Mouse (Mus musculus): ENCODE data around the gene Itpka. TPM values are rescaled to one million over a fixed set of nuclear protein-coding genes. Genes with fewer than 3 reads are reported as not detected.
A peak's percentile ranks its signal among the peaks of the same experiment; 100 is the strongest.
"Not testable (repeated sequence)": the region's sequence is repeated elsewhere in the genome, so short reads cannot be mapped to it uniquely, and the experiment has no call there.

Gene Itpka
- total RNA-seq (2021), result 2.9 and 3.2 TPM in 2 replicates
- long read RNA-seq, transcript Itpka-201 (7 exons, 1,818 nt), result major isoform, 7 of 8 reads
- long read RNA-seq, partial matches to known transcripts, result 0 of 8 reads
- long read RNA-seq, other reads (novel, unspliced or antisense), result 1 of 8 reads

DNA sequence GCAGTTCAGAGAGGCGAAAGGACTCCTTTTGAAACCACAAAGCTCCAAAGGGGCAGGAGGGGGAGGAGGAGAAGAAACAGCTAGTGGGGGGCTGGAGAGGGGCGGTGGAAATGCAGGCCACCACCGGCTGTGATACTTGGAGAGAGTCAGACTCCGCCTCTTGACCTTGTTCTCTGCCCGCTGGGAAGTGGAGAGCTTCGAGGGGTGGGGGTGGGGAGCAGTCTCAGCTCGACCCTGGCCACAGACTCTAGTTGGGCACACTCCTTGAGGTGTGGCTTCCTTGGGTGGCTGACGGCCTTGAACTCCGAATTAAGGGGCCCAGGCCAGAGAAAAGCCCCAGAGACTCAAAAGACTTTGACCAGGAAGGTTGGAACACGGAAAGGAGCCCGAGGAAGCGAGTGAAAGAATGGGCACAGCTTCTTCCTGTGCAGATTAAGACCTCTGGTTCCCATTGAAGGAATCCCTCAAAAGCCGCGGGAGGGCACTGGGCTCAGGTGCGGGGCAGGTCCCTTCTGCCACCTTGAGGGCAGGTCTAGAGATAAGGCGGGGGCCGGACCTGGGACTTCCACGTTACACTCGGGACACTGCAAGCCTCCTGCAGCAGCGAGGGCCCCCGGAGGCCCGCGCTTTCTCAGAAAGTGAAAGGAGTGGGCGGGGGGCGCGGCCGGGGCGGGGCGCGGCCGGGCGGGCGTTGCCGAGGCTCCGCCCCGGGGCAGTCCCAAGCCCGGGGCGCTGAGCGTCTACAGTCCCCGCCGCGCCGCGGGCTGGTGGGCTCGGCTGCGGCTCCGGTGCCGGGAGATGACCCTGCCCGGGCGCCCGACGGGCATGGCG is at the start of gene Itpka:
Gene Itpka (plus strand): TSS at position 757 of the 831 bp plus-strand sequence.
- DNase-seq, result peak; percentile 70

DNA sequence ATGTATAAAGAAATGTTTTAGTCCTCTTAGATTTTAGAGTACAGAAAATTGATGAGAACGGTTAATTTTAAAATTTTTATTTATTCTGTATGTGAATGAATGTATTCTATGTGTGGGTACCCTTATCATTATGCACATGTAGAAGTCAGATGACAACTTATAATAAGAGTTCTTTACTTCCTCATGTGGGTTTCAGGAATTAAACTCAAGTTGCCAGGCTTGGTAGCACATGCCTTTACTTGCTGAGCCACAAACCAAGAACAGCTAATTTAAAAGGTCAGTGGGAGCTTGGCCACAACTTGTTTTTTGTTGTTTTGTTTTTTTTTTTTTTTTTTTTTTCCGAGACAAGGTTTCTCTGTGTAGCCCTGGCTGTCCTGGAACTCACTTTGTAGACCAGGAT is 47.3 kb upstream of the Itpka start:
- no peak for DNase-seq

DNA sequence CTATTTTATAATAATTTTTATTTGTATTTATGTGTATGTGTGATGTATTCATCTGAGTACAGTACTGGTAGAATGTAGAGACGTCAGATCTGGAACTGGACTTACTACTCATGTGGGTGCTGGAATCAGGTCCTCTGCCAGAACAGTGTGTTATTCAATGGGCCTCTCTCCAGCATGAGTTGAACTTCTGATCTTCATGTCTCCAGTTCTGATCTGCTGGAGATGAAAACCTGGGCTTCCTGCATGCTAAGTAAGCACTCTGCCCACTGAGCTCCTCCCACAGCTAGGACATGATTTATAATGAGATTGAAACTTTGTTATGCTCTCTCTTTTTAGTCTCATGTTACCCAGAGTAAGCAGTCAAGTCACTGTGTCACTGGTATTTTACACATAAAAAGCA is 46.0 kb upstream of the Itpka start:
- no peak for DNase-seq

DNA sequence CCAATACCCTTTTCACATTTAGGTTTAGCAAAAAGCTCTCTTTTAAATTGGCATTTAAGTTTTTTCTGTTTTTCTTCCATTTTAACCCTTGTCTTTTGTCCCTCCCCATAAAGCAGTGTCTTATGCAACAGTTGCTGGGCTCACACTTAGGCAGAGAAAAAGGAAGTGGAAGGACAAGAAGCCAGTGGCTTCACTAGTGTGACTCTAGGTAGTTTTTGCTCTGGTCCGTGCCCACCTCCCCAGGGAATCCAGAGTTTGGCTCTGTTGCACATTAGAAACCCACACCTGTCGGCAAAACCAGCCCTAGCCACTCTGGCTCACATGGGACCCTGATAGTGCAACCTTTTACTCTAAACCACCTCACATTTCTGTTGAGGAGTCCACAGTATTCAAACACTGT is 43.7 kb upstream of the Itpka start:
- DNase-seq, result no peak

DNA sequence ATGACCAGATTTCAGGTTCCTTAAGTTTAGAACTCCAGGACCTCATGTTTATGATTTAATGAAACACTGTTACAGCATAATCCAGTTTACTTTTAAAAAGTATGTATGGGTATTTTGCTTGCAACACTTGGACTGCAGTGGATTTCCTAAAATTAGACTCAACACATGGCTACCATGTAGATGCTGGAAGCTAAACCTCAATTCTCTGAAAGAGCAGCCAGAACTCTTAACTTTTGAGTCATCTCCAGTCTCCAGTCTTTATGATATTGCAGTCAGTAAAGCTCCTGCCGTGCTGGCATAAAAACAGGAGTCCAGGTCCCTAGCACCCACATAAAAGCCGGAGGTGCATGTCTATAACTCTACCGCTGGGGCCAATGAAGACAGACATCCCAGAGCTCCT is 42.2 kb upstream of the Itpka start:
- DNase-seq, result no peak

DNA sequence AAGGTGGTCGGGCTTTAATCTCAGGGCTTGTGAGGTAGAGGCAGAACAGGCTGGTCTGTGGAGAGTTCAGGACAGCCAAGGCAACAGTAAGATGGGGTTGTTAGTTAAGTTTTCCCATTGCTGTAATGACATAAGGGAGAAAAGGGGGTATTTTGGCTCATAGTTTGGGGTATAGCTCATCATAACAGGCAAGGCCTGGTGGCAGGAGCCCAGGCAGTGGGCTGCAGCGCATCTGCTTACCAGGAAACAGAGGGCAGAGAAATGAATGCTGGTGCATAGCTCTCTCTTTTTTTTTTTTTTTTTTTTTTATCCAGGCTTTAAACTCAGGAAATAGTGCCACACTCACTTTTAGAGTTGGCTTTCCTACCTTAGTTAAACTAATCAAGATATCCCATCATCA is 39.0 kb upstream of the Itpka start:
- DNase-seq, result no peak

DNA sequence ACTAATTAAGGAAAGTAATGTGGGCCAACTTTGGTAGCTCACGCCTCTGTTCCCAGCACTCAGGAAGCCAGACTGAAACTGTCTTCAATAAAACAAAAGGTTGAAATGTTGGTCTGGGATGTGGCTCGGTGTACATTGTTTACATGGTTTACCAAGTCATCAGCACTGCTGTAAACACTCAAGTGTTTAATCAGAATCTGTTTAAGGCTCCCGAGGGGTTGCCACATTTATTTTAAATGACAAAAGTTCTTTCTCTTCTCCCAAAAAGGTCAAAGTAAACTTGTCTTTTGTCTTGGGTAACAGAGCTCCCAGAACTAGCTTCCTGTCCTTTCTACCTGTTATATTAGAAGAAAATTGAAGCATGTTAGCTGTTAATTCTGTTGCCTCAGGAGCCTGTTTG is 34.5 kb upstream of the Itpka start:
- DNase-seq, result no peak

DNA sequence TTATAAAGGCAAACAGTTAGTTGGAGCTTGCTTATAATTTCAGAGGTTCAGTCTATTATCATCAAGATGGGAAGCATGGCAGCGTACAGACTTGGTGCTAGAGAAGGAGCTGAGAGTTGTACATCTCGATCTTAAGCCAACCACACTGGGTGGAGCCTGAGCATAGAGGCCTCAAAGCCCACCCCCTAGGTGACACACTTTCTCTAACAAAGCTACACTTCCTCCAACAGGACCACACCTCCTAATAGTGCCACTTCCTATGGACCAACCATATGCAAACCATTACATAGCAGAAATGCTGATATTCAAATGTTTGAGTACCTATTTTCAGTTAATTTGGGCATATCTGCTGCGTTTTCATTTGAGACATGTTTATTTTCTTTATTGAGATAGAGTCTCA is 32.1 kb upstream of the Itpka start:
- no peak for DNase-seq

DNA sequence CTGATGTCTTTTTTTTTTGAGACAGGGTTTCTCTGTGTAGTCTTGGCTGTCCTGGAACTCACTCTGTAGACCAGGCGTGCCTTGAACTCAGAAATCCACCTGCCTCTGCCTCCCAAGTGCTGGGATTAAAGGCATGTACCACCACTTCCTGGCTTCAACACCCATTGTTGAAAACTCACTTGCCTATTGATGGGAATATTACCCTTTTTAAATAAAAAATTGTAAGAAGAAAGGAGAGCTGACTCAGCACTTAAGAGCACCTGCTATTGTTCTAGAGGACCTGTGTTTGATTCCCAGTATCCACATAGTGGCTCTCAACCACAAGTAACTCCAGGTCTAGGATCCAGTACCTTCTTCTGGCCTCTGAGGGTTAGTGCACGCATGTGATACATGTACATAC is 26.3 kb upstream of the Itpka start:
- not testable (repeated sequence) for DNase-seq

DNA sequence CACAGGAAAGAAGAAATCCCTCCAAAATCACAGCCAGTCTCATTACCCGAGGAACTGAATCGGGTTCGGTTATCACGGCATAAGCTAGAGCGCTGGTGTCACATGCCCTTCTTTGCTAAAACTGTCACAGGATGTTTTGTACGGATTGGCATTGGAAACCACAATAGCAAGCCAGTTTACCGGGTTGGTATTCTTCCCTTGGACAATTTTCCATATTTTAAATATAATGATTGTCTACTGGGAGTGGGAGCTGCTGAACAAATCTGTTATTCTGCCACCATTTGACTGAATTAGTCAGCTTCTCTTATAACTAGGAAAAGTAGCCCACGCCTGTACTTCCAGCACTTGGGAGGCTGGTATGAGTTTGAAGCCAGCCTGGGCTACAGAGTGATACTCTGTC is 21.1 kb upstream of the Itpka start:
- no peak for DNase-seq

DNA sequence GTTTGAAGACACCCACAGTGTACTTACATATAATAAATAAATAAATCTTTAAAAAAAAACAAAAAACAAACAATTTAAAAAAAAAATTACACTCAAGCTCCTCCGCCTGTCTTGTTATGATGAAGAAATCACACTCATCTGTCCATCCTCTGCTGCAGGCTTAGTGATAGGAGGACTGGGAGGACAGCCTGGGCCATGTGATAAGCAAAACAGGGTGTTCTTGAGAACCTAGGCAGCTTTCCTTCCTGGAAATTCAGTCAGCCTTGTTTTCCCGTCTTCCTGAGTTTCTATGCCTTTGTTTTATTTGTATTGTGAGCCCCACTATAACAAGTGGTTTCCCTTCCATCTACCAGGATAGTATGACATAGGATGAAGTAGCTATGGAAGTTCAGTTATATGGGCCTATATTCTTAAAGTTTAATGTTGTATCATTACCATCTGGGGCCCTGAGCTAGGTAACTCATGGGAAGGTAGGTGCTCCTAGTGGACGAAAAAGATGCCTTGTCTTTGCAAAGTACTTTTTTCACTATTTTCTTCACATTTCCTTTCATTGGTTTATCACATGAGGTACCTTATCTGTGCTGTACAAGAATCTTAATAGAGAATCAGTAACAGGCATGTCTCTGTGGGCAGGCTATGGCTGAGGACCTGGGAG is 14.2 kb upstream of the Itpka start:
- no peak for DNase-seq

DNA sequence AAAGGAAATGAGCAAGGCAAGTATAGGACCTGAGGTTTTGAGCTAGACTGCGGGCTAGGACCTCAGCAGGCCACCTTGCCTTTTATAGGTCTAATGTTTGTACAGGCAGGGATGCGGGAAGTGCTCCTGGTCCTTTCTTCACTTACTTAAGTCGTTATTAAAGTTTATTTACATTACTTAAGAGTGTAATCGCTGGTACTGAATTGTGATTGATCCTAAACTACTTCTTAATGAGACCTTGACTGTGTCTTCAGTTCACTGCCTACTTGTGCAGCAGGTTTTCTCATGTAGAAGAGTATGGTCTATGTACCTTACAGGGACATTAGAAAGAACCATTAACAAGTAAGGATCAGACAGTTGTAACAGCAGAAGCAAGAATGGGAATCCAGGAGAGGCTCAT is 11.4 kb upstream of the Itpka start:
- no peak for DNase-seq

DNA sequence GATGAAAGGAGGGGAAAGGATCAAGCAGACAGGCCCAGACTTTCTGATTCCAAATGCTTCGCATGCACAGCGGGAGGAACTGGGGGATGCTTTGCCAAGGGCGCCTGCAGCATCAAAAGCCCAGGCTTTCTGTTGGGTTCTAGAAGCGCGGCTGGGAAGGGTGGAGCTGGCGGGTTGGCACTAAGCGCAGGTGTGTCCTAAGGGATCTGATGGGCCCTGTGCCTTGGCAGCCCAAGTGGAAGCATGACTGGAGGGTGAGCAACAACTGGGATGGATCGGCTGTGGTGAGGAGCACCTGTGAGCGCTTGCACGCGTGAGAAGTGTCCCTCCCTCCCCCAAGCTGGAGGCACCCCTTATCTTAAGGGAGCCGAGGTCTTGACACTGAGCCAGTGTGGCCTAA is 5.0 kb upstream of the Itpka start:
- no peak for DNase-seq

DNA sequence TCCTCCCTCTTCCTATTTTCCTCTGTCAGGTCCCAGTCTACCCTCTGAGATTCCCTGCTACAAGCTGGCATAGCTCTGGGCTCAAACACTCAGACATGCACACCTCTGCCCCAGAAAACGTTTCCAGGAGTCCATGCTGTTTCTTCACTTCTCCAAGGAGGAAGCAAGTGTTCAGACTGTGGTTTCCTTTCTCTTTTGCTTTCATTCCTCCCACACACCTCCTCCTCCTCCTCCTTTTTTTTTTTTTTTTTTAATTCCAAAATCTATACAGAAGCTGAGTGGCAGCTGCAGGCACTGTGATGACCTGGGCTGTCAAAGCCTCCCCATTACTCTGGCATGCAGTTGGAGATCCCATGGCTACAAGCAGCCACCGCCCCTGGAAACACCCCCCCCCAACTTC is 1.6 kb upstream of the Itpka start:
- DNase-seq, result no peak

DNA sequence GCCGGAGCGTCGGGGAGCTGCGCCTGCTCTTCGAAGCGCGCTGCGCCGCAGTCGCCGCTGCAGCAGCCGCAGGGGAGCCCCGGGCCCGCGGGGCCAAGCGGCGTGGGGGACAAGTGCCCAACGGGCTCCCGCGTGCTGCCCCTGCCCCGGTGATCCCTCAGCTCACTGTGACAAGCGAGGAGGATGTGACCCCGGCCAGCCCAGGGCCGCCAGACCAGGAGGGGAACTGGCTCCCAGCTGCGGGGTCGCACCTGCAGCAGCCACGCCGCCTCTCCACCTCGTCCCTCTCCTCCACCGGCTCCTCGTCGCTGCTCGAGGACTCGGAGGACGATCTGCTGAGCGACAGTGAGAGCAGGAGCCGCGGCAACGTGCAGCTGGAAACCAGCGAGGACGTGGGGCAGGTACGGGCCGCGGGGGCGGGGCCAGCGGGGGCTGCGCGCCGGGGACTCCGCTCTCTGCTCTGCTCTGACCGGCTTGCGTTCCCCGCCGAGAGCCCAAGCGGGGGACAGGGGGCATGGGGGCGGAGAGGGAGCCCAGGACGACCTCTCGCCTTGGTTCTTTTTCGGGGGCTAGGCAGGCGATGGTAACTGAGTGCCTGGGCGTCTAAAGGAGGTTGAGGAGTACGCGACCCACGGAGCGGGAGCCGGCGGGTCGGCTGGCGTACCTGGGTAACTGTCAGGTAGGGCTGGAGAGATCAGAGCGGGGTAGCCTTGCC is 481 bp downstream of the Itpka start:
- peak; percentile 48 for DNase-seq

DNA sequence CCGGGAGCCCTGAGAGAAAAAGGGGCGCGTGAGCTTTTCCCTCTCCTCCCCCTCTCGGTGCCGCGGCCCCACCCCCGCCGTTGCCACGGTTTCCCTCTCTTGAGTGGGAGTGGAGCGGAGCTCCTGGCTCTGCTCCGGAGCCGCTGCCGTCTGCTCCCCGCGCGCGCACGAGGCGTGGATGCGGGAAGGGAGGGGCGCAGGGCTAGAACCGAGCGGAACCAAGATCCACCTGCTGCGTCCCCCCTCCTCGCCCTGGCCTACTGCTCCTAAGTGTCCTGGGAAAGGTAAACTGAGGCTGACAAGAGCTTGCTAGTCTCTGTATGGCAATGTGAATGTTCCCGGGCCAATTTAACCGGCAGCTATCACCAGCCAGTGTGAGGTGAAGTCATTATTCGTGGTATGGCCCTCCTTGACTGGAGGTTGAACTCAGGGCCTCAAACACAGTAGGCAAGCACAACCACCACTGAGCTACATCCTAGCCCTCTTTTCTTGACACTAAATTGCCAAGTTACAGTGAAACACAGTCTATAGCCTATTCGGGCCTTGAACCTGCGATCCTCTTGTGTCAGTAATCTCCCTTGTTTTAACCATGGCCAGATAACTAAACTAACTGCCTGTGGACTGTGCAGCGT is 1.2 kb downstream of the Itpka start:
- no peak for DNase-seq

DNA sequence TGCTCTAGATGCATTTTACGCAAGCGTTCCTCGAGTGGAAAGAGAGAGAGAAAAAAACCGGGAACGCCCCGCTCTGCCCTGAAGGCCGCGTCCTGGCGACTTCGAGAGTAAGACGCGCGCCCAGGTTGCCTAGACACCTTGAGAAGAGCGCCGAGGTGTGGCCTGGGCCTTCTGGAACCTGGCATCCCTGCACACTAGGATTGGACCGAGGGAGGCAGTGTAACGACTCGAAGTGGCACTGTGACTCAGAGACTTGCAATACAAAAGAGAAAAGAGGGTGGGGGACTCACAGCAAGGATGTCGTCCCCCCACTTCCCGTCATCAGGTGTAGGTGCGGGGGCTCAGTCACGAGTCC is 1.6 kb downstream of the Itpka start:
- DNase-seq, result no peak

DNA sequence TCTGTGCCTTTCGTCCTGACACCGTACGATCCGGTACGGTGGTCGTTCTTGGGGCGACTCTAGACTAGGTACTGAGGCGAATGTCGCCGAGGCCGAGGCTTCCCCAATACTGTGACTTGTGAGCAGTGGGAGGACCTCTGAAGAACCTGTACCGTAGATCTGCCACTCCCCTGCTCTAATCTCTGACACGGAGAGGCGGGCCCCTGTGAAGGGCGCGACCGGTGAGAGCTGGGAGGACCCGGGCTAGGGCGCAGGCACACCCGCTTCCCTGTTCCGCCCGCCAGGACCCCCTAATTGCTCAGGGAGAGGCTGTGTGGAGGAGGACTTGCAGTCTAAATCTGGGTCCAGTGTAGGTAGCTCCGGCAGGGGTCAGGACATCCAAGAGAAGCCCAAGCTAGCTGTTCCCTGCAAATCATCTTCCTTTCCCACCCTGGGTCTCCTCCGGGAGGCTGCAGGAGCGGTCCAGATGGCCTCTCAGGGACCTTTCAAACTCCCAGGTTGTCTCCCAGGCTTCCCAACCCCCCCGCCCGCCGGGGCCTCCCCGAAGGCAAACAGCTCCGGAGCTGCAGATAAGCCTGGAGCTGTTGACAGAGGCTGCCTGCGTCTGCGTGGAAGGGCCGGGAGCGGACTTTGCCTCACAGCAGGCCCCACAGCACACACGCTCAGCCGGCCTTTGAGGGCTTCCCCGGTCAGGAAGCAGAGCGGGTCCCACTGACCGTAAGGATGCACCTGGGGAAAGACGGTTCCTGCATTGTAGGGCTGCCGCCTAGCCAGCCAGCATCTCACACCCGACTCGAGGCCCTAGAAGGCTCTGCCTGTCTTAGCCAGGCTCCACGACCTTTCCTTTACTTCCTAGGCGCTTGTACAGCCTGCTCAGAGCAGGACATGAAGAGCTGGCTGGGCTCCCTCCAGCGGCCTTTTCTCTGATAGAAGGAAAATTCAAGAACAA is 2.3 kb downstream of the Itpka start:
- no peak for DNase-seq

DNA sequence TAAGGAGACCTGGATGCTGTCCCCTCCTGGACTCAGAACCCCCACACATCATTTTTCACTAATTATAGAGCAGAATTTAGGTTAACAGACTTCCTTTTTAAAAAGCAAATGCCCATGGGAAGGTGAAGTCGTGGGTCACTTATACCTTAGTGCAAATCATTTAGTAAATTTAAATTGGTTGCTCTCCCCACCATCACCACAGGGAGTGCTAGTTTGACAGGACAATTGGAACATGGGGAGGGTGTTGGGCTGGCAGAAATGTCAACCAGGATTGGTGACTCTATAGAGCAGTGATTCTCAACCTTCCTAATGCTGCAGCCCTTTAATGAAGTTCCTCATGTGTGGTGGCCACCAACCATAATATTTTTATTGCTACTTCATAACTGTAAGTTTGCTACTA is 3.1 kb downstream of the Itpka start:
- no peak for DNase-seq

DNA sequence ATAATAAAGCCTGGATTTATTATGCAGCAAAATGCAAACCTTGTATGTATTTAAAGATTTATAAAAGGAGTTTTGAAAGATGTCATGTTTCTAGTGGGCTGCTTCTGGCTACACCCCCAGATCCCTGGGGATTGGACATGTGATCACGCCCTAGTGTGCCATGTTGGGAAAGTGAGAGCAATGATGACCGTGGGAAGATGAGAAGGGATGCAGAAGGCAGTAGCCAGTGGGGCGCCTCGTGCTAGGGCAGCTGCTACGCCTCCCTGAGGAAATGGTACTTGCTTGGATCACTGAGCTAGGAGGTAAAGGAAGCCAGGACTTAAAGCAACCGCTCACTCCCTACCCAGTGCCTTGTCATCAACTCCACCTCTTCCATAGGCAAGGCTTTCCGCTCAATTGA is 5.4 kb downstream of the Itpka start:
- DNase-seq, result no peak

DNA sequence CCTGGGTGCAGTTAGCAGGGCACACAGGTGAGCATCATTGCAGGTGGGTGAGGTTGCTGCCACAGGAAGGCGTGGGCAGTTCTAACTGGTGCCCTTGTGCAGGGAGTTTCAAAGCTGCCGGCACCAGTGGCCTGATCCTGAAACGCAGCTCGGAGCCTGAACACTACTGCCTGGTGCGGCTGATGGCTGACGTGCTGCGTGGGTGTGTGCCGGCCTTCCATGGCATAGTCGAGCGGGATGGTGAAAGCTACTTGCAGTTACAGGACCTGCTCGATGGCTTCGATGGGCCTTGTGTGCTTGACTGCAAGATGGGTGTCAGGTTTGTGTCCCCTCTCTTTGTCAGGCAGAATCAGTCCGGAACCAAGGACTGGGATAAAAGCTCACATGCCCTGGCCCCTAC is 7.1 kb downstream of the Itpka start:
- no peak for DNase-seq
